Mouse (Mus musculus): Measurements from ENCODE around the gene Nkapd1. TPM values are rescaled to one million over a fixed set of nuclear protein-coding genes. Genes with fewer than 3 reads are reported as not detected.

Nkapd1 gene
- polyA plus RNA-seq, 1 experiment: 0.25 TPM

GRCm38 (mm10) chr9:50561918-50562360 is 55.3 kb downstream of the Nkapd1 start:
- no peak overlapping the region for H3K4me3 ChIP-seq (replicated peaks)

GRCm38 (mm10) chr9:50561145-50561917 is 55.9 kb downstream of the Nkapd1 start, which contains the start of gene Tex12:
Tex12 (minus strand) TSS chr9:50561325.
- no peaks in the 10 kb centered on the region for H3K27me3 ChIP-seq (ENCODE audit: control insufficient read depth)
- no peaks in the 10 kb centered on the region for H3K36me3 ChIP-seq (ENCODE audit: control insufficient read depth)
- no peak within 1 kb of the TSS for H3K4me3 ChIP-seq (replicated peaks)
- TF ChIP-seq GATA1 (IDR thresholded peaks at IDR 0.05; ENCODE audit: low read length) (no peak), TAL1 (IDR thresholded peaks at IDR 0.05; ENCODE audit: low read length) (no peak)
- no peaks in the 10 kb centered on the region for H3K4me1 ChIP-seq (ENCODE audit: control insufficient read depth)
- H3K9me3 ChIP-seq (ENCODE audit: control insufficient read depth, low read length): peaks cover 3% of the 10 kb centered on the region; the same call in 1 of the 2 replicates

More at GRCm38 (mm10) chr9:50561918-50562360, 55.3 kb downstream of the Nkapd1 start:
- H3K36me3 ChIP-seq (ENCODE audit: control insufficient read depth): no peaks in the 10 kb centered on the region
- peaks cover 3% of the 10 kb centered on the region; the same call in 1 of the 2 replicates for H3K9me3 ChIP-seq (ENCODE audit: control insufficient read depth, low read length)
- H3K4me1 ChIP-seq (ENCODE audit: control insufficient read depth): no peaks in the 10 kb centered on the region
- TF ChIP-seq TAL1 (IDR thresholded peaks at IDR 0.05; ENCODE audit: low read length) (no peak), GATA1 (IDR thresholded peaks at IDR 0.05; ENCODE audit: low read length) (no peak)
- H3K27me3 ChIP-seq (ENCODE audit: control insufficient read depth): no peaks in the 10 kb centered on the region

Other genes starting within 250 kb of the Nkapd1 start
- gene Plet1, start 122.9 kb downstream of the Nkapd1 start, polyA plus RNA-seq (2012): not detected in 2 replicates
- gene Pts, start 88.7 kb downstream of the Nkapd1 start, polyA plus RNA-seq (2012): 0.35 and 0.37 TPM in 2 replicates
- 0.09 TPM in 1 of 2 replicates, not detected in the other for gene Il18, start 62.6 kb downstream of the Nkapd1 start, polyA plus RNA-seq (2012)
- not detected in 2 replicates for gene Bco2, start 62.3 kb downstream of the Nkapd1 start, polyA plus RNA-seq (2012)
- gene Tex12, start 56.1 kb downstream of the Nkapd1 start, polyA plus RNA-seq (2012): not detected in 2 replicates
- gene Sdhd, start 13.7 kb downstream of the Nkapd1 start, polyA plus RNA-seq (2012): 1.3 and 2.3 TPM in 2 replicates
- 3.3 and 4.0 TPM in 2 replicates for gene Timm8b, start 13.6 kb downstream of the Nkapd1 start, polyA plus RNA-seq (2012)
- 0.18 TPM in 1 of 2 replicates, not detected in the other for gene Pih1d2, start 143 bp downstream of the Nkapd1 start, polyA plus RNA-seq (2012)
- gene Dlat, start 42.3 kb upstream of the Nkapd1 start, polyA plus RNA-seq (2012): 1.2 and 1.3 TPM in 2 replicates
- gene Dixdc1, start 122.1 kb upstream of the Nkapd1 start, polyA plus RNA-seq (2012): not detected in 2 replicates
- gene 2310030G06Rik, start 129.1 kb upstream of the Nkapd1 start, polyA plus RNA-seq (2012): not detected in 2 replicates
- not detected in 2 replicates for gene Cryab, start 133.9 kb upstream of the Nkapd1 start, polyA plus RNA-seq (2012)
- gene Hspb2, start 134.9 kb upstream of the Nkapd1 start, polyA plus RNA-seq (2012): not detected in 2 replicates
- gene Fdxacb1, start 150.8 kb upstream of the Nkapd1 start, polyA plus RNA-seq (2012): 0.13 and 0.22 TPM in 2 replicates
- 0.22 and 0.31 TPM in 2 replicates for gene Alg9, start 157.6 kb upstream of the Nkapd1 start, polyA plus RNA-seq (2012)
- 0.38 and 0.41 TPM in 2 replicates for gene 1110032A03Rik, start 158.1 kb upstream of the Nkapd1 start, polyA plus RNA-seq (2012)
- gene Ppp2r1b, start 227.8 kb upstream of the Nkapd1 start, polyA plus RNA-seq (2012): 0.75 and 0.92 TPM in 2 replicates